Mouse (Mus musculus) brain, embryonic 14.5 days (tissue): ENCODE results near the gene Trir. TPM values are rescaled to one million over a fixed set of nuclear protein-coding genes. Genes with fewer than 3 reads are reported as not detected.

Source experiments
- DNase-seq: peaks from one replicate; pipeline ENCODE4 v3.0.0-alpha.2; 2011; ENCODE audit warnings: low read depth
- CTCF ChIP-seq: fragments of 200-500 bp; IDR thresholded peaks from 2 replicates; pipeline ENCODE4 v1.5.1; 2012; ENCODE audit warnings: inconsistent platforms, mild to moderate bottlenecking, moderate library complexity, borderline replicate concordance; ENCODE audit not compliant: insufficient read depth, insufficient read length; ENCODE audit errors: extremely low read depth
- POLR2A ChIP-seq: fragments of 200-500 bp; IDR thresholded peaks from 2 replicates; pipeline ENCODE4 v1.6.1; 2012; ENCODE audit warnings: mild to moderate bottlenecking, inconsistent platforms, borderline replicate concordance; ENCODE audit not compliant: poor library complexity, insufficient read depth, insufficient read length, severe bottlenecking; ENCODE audit errors: extremely low read depth
- polyA plus RNA-seq: library from polyadenylated mRNA; depleted of rRNA; stranded (reverse); fragments of >200 nt; gene quantifications from 2 replicates; pipeline ENCODE4 v1.2.3, GENCODE M21; 2012; rRNA removed

The Trir gene
- polyA plus RNA-seq, 1 experiment, result 191 TPM

GRCm38 (mm10) chr8:85076993-85077392 is 50.4 kb downstream of the Trir start:
- peak; percentile 93 for DNase-seq
- TF ChIP-seq POLR2A (no peak), CTCF (peak; percentile 98)

Other genes with a start within 250 kb of the Trir start
- 34.0 and 46.8 TPM in 2 replicates for gene Nfix, start 226.5 kb upstream of the Trir start, polyA plus RNA-seq
- 8.0 and 8.9 TPM in 2 replicates for gene Dand5, start 204.0 kb upstream of the Trir start, polyA plus RNA-seq
- gene Gadd45gip1, start 195.3 kb upstream of the Trir start, polyA plus RNA-seq, result 30.1 and 39.2 TPM in 2 replicates
- 63.7 and 66.0 TPM in 2 replicates for gene Rad23a, start 186.2 kb upstream of the Trir start, polyA plus RNA-seq
- gene Calr, start 179.9 kb upstream of the Trir start, polyA plus RNA-seq, result 374 and 466 TPM in 2 replicates
- gene Farsa, start 169.8 kb upstream of the Trir start, polyA plus RNA-seq, result 109 and 153 TPM in 2 replicates
- 15.1 and 24.2 TPM in 2 replicates for gene Syce2, start 154.7 kb upstream of the Trir start, polyA plus RNA-seq
- 41.9 and 55.4 TPM in 2 replicates for gene Gcdh, start 132.9 kb upstream of the Trir start, polyA plus RNA-seq
- 0.66 and 0.77 TPM in 2 replicates for gene Klf1, start 124.9 kb upstream of the Trir start, polyA plus RNA-seq
- 5.1 and 6.8 TPM in 2 replicates for gene Dnase2a, start 118.3 kb upstream of the Trir start, polyA plus RNA-seq
- gene Mast1, start 89.5 kb upstream of the Trir start, polyA plus RNA-seq, result 133 and 166 TPM in 2 replicates
- gene Rtbdn, start 79.8 kb upstream of the Trir start, polyA plus RNA-seq, result 7.2 and 7.6 TPM in 2 replicates
- not detected in 2 replicates for gene Gm49661, start 57.4 kb upstream of the Trir start, polyA plus RNA-seq
- gene Prdx2, start 57.2 kb upstream of the Trir start, polyA plus RNA-seq, result 756 and 915 TPM in 2 replicates
- gene Rnaseh2a, start 57.1 kb upstream of the Trir start, polyA plus RNA-seq, result 41.8 and 51.3 TPM in 2 replicates
- gene Junb, start 48.1 kb upstream of the Trir start, polyA plus RNA-seq, result 6.7 and 7.1 TPM in 2 replicates
- gene Hook2, start 36.2 kb upstream of the Trir start, polyA plus RNA-seq, result 21.2 and 27.2 TPM in 2 replicates
- gene Best2, start 12.3 kb upstream of the Trir start, polyA plus RNA-seq, result 0.05 and 0.06 TPM in 2 replicates
- gene Asna1, start 1.5 kb upstream of the Trir start, polyA plus RNA-seq, result 224 and 279 TPM in 2 replicates
- 129 and 140 TPM in 2 replicates for gene Tnpo2, start 10.1 kb downstream of the Trir start, polyA plus RNA-seq
- gene Fbxw9, start 33.2 kb downstream of the Trir start, polyA plus RNA-seq, result 102 and 128 TPM in 2 replicates
- 0.64 TPM in 1 of 2 replicates, not detected in the other for gene Gm5741, start 41.2 kb downstream of the Trir start, polyA plus RNA-seq
- 74.8 and 77.0 TPM in 2 replicates for gene Dhps, start 44.9 kb downstream of the Trir start, polyA plus RNA-seq
- gene Wdr83os, start 53.9 kb downstream of the Trir start, polyA plus RNA-seq, result 124 and 140 TPM in 2 replicates
- 64.9 and 86.6 TPM in 2 replicates for gene Wdr83, start 54.5 kb downstream of the Trir start, polyA plus RNA-seq
- gene Man2b1, start 56.4 kb downstream of the Trir start, polyA plus RNA-seq, result 21.6 and 23.9 TPM in 2 replicates
- gene Zfp791, start 96.3 kb downstream of the Trir start, polyA plus RNA-seq, result 2.3 and 2.8 TPM in 2 replicates
- gene Cks1brt, start 125.1 kb downstream of the Trir start, polyA plus RNA-seq, result not detected in 2 replicates
- gene Olfr371, start 199.2 kb downstream of the Trir start, polyA plus RNA-seq, result not detected in 2 replicates